Mouse (Mus musculus): ENCODE data around the gene Dgcr2. TPM values are rescaled to one million over a fixed set of nuclear protein-coding genes. Genes with fewer than 3 reads are reported as not detected.
A peak's percentile ranks its signal among the peaks of the same experiment; 100 is the strongest.

Gene Dgcr2
- total RNA-seq, 2 experiments from 2014 or later = 105 to 111 TPM

DNA sequence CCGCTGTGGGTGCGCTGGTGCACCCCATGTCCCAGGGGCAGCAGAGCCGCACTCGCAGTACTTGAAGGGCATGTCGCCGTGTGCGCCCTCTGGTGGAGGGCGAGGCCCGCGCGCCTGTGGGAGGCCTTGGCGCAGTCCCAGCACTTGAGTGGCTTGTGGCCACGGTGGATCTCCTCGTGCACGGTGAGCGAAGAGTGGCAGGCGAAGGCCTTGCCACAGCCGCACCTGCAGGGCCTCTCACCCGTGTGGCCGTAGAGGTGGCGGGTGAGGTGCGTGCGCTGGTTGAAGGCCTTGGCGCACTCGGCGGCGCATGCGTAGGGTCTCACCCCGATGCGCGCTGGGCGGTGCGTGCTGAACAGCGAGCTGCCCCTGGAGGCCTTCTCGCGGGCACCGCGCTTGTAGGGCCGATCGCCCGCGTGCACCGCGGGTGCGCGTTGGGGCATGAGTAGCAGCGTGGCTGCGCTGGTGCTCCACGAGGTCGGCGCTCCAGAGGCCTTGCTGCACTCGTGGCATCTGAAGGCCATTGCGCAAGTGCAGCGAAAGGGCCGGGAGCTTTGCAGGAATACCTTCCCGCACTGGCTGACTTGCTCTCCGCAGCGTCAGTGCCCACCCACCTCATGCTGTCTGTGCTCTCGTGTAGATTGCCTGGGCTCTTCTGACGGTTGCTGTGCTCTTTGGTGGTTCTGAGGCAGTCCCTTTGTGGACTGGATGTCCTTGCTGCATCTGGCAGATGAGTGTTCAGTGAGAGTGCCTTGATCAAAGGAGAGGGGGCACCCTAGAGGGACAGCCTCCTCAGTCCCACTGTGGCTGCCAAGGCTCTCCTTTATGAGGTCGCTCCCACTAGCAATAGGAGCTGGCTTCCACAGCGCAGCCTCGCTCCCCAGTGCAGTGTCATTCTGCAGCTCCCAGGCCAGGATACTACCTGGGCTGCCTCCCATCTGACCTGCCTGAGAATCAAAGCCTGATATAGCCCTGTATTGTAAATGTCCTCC is 82.7 kb downstream of the Dgcr2 start:
- peak in 1 of 2 experiments; percentile 52 for DNase-seq (ENCODE audit: low spot score in 2 of 2)

DNA sequence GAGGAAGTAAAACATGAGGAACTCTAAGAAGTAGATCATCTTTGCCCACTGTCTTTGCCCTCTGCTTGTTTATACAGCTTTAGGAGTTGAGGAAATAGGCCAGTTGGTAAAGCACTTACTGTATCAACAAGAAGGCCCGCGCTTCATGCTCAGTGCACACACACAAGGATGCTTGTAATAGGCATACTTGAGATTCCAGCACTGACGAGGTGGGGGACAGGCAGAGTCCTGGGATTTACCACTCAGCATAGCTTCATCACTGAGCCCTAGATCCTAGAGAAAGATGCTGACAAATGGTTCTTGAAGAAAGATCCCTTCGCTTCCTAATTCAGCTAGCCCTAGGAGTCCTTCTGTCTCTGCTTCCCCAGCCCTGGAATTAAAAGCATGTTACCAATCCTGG is 85.2 kb downstream of the Dgcr2 start:
- DNase-seq (ENCODE audit: low spot score in 2 of 2) = no peak

DNA sequence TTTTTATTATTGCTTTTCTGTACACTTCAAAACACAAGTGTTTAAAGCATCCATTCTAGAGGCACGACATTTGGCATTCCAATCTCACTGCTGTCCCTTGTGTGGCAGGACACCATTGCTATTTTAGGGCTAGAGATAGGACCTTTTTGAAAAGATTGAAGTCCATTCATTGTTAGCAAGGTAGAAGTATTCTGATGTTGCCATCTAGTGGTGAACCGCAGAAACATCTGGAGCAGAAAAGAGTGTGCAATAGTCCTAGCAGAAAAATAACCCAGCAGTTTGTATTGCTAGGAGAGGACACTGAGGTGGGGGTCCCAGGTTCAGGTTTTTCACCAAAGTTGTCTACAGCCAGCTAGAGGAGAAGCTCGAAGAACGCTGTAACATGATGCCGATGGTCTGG is 86.2 kb downstream of the Dgcr2 start:
- peak in 1 of 2 experiments; percentile 60 for DNase-seq (ENCODE audit: low spot score in 2 of 2)

DNA sequence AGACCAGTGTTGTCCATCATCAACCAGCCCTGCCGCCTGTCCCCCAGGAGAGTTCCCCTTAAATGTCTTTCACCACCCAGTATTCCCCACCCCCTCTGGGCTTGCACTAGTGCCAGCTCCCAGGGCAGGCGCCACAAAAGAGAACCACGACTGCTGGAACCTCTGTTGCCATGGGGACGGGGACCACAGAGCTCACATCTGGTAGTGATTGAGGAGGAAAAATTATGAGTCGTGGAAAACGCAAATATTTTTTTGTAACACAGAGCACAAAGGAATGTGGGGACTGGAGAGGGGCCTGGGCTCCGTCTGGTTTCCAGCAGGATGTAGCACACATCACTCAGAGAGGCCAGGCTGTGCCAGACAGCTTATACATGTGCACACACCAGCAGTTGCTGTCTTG is 88.7 kb downstream of the Dgcr2 start:
- no peak for DNase-seq (ENCODE audit: low spot score in 2 of 2)

DNA sequence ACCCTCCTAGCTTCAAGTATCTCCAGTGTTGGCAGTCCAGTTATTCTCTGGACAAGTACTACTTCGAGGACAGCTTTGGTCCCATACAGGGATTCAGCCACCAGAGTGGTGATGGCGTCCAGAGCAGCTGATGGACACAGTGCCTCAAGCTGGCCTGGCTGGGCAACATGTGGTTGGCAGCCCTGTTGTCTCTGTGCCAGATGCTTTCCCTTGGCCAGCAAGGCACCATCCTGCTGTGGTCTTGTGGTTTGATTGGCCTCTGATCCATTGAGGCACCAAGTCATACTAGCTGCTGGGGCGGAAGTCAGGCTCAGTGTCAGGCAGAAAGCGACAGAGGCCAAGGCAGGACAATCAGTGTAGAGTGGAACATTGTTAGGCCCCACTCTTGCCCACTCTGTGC is 89.2 kb downstream of the Dgcr2 start:
- no peak for DNase-seq (ENCODE audit: low spot score in 2 of 2)

DNA sequence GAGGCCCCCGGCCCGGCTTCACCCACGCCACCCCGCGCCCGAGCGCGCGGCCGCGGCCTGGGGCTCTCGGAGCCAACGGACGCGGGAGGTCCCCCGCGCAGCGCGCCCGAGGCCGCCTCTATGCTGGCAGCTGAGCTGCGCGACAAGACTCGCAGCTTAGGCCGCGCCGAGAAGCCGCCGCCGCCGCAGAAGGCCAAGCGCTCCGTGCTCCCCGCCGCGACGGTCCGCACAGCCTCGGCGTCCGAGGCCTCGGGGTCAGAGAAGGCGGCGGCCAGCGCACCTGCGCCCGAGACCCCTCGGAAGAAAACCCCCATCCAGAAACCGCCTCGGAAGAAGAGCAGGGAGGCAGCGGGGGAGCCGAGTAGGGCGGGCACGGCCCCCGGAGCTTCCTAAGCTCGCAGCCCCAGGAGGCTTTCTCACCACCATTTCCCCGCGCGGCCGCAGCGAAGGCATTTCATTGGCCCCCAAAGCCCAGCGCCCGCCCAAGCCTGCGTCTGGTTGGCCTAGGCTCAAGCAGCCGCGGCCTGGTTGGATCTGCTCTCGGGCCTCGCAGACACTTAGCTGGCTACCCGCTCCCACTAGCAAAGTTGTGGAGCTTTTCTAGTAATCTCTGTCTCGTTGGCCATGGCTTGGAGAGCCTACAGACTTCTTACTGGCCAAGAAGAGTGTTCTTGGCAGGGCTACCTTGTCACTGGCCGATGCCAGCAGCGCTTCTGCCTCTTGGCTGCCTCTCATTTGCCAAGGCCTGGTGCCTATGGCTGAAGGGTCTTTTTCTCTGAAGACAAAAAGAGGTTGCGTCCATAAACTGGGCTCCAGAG is 91.0 kb downstream of the Dgcr2 start:
- peak; percentile 89 to 91 for DNase-seq (ENCODE audit: low spot score in 2 of 2)

DNA sequence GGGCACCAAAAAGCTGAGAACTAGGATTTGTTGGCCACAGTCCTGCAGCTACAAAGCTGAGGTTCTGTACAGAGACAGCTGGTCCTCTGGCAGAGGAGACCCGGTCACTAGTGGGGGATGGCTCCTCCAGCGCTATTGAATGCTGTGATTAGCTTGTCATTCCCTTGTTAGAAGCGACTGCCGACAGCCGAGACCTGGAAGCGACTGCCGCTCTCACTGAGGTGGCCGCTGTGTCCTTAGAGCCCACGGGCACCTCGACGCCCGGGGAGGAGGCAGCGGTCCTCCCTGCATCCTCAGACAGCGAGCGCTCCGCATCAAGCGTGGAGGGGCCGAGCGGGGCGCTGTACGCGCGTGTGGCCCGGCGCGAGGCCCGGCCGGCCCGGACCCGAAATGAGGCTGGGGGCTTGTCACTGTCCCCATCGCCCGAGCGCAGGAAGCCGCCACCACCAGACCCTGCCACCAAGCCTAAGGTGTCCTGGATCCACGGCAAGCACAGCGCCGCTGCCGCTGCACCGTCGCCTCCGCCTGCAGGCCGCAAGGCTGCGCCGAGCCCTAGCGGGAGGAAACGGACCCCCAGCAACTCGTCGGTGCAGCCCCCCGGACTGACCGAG is 91.7 kb downstream of the Dgcr2 start:
- peak in 1 of 2 experiments; percentile 61 for DNase-seq (ENCODE audit: low spot score in 2 of 2)

DNA sequence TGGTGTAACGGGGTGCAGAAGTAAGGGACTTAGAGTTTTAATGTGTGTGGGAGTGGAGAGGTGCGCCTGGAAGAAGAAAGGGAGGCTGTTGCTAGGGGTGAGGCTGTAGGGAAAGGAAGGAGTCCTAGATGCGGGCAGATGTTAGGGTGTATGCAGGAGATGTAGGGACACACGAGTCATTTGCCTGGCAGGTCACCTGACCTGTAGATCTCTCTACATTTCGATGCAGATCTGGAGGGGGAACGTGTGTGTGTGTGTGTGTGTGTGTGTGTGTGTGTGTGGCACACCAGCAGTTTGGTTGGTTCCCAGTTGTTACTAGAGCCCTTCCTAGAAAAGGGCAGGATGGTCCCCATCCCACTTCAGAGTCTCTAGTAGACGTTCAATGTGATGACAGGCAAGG is 93.4 kb downstream of the Dgcr2 start:
- DNase-seq (ENCODE audit: low spot score in 2 of 2) = no peak

DNA sequence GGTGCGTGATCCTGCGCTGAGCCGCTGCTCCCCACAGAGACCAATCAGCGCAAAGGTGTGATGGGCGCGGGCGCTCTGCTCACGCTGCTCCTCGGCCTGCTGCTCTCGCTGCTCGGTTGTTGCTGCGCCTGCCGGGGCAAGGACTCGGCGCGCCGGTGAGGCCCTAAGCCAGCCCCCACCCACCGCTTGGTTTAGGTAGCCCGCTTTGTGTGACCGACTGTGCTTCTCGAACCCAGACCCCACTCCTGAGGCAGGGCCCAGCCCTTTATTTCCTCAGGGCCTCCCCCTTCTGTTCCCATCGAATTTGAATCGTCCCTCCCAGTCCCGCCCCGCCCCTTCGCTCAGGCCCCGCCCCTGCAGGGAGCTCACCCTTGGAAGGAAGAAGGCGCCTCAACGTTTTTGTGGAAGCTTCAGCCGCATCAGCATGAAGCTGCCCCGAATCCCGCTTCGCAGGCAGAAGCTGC is 93.9 kb downstream of the Dgcr2 start:
- DNase-seq (ENCODE audit: low spot score in 2 of 2) = no peak

DNA sequence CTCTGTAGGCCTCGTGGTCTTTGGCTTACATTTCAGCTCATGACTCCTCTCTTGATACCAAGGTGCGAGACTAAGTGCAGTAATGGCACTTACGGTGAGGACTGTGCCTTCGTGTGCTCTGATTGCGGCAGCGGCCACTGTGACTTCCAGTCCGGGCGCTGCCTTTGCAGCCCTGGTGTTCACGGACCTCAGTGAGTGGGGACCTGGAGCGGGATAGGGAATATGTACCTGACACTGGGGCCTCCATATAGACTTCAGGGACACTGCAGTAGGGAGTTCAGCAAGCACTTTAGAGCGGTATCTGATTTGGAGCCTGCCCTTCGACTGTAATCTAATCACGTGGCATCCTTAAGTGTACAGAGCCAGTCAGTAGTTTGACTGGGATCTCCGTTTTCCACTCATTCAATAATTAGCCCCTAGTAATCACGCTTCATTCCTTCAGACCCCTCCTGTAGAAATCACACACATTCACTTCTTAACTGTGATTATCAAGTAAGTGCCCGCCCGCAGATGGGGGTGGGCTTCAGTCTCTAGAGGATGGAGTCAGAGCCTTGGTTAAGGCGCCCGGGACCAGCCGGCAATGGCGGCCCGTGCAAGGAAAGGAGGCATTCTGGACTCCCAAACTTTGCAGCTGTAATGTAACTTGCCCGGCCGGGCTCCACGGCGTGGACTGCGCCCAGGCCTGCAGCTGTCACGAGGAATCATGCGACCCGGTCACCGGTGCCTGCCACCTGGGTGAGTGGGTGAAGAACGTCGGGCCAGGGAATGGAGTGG is 94.5 kb downstream of the Dgcr2 start:
- DNase-seq (ENCODE audit: low spot score in 2 of 2) = no peak

DNA sequence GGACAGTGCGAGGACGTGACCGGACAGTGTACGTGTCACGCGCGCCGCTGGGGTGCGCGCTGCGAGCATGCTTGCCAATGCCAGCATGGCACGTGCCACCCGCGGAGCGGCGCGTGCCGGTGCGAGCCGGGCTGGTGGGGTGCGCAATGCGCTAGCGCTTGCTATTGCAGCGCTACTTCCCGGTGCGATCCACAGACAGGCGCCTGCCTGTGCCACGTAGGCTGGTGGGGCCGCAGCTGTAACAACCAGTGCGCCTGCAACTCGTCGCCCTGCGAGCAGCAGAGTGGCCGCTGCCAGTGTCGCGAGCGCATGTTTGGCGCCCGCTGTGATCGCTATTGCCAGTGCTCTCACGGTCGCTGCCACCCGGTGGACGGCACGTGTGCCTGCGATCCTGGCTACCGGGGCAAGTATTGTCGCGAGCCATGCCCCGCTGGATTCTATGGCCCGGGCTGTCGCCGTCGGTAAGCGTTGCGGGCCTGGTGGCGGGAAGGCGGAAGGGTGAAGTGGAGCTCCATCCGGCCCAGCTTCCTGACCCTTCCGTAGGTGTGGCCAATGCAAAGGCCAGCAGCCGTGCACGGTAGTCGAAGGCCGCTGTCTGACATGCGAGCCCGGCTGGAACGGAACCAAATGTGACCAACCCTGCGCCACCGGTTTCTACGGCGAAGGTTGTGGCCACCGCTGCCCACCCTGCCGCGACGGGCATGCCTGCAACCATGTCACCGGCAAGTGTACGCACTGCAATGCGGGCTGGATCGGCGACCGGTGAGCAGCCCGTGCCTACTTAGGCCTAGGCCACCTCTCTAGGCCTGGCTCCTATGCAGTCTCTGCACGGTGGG is 95.3 kb downstream of the Dgcr2 start:
- peak in 1 of 2 experiments; percentile 62 for DNase-seq (ENCODE audit: low spot score in 2 of 2)

DNA sequence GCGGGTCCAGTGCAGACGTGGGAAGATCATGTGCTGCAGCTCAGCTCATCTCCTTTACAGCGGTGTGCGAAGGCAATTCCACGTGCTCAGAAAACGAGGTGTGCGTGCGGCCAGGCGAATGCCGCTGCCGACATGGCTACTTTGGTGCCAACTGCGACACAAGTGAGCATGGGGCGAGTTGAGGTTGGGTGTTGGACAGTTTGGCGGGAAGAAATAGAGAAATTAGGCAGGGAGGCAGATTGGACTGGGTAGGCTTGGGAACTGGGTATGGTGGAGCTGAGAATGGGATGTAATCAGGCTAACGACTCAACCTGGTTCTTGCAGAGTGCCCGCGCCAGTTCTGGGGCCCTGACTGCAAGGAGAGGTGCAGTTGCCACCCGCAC is 95.9 kb downstream of the Dgcr2 start:
- no peak for DNase-seq (ENCODE audit: low spot score in 2 of 2)

DNA sequence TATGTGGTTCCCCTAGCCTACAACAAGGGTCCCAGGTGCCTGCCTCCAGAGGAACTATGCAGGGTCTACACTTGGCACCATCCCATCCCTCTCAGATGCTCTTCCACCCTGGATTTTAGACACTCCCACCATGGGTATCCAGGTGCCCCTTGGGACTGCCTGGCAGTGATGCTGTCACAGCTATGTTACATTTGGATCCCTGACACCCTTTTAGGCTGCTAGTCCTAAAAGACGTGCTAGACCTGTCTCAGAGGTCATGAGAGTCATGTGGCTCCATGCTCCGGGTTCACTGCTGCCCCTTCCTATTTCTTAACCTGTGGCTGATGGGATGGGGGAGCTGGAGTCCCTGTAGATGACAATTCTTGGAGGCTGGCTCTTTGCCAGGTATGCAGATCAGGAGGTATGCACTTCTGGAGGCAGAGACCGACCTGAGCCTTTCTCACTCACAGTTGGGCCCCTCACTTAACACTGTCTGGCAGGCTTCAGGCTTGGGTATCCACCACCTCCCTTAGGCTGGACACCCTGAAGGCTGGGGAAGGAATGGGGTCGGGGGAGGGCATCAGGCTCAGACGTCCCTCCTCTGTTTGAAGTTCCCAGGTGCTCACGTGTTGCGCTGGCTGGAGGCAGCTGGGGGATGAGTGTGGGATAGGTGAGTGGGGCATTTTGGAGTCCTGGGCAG is 96.4 kb downstream of the Dgcr2 start:
- DNase-seq (ENCODE audit: low spot score in 2 of 2) = no peak

DNA sequence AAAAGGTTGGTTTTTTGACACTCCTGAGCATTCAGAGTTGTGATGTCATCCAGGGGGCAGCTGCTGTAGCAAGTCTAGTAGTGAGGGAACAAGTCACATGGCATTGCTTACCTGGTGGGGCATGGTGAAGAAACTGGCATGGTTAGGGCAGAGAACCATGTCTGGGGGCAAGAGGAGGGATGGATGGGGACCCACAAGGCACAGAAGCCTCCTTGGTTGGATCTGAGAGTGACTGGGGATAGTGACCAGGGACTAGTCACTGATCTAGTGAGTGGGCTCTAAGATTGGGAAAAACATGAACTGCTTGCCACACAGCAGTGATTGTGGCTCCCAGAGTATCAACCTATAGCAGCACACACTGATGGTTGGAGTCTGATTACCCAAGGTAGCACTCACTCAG is 98.8 kb downstream of the Dgcr2 start:
- DNase-seq (ENCODE audit: low spot score in 2 of 2) = no peak

DNA sequence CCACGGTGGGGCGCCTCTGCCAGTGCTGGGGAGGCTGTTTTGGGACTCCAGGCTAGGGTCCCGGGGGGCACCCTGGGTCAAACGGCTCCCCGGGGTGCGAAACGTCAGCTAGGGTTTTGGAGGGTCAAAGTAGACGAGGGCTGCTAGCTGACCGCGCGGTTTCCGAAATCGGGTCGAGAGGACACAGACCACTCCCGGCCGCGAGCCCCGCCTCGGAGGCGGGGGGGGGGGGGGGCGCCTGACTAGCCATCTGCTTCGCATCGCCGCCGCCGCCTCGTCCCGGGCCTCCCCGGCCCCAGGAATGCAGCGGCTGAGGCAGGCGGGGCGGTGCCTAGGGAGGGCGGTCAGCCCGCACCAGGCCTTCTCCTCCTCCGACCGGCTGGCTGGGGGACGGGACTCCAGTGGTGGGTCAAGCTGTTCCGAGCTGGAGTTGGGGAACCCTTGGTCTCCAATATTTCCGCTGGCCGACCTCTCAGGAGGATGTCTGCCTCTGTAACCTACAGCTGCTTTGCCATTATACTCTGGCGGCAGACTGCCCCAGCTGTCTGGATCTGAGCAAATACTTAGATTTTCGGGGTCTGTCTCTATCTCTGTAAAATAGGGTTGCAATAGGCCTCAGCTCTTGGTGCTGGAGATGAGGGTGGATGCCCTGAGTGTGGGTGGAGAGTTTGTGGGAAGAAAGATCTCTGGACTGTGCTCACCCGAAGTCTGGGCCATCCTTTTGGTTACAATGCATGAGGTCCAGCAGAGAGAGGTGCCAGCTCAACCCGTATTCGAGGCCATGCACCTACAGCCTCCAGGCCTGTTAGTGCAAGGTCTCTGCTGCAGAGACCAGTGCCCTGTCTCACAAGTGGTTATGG is 99.8 kb downstream of the Dgcr2 start:
- DNase-seq (ENCODE audit: low spot score in 2 of 2) = no peak

DNA sequence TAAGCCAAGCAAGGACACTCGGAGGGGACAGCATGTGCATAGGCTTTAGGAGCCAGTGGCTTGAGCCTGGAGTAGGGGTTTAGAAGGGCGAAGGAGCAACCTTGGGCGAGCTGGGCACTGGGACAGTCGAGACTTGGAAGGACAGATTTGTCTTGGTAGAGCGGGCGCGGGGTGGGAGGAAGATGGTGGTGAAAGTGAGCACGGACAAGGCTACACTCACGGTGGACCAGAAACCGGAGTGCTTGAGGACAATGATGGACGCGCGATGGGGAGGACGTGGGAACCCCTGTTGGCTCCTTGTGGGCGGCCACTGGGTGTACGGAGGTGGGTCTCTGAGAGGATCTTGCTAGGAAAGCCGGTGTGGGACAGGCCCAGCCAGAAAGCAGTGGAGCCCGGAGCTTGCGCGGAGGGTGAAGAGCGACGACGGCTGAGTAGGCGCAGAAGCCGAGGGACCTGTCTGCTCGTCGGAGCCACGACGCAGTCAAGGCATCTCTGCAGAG is 100.5 kb downstream of the Dgcr2 start:
- no peak for DNase-seq (ENCODE audit: low spot score in 2 of 2)

DNA sequence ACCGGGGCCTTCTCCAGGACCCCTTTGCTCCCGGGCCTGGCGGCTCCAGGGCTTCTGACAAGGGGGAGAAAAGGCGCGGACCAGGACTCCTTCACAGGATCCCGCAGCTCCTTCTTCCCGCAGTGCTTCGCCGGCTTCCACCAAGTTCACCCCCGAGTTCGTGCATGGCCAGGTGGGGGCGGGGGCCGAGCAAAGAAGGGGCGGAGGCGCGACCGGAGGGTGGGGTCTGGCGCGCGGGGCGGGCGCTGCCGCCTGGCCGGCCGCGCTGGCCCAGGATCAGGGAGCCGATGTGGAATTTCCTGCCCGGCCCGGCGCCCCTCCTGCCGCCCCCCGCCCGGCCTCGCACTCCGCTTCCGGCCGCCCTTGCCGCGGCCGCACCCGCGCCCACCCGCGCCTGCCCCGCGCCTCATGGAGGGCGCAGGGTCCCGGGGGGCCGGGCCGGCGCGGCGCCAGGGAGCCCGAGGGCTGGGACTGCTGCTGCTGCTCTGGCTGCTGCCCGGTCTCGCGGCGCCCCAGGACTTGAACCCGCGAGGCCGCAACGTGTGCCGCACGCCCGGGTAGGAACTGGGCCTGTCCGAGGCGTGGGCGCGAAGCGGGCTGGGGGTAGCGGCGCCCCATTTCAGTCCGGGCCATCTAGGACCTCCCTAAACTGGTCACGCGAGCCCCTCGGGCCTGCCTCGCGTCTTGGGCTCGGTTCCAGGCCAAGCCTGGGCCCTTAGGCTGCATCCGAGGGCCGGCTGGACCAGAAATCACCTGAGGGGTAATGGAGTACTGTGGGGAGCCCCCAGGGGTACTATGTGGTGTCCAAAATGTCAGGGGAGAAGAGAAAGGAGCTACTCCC is 101.2 kb downstream of the Dgcr2 start, which contains the start of gene Scarf2:
Gene Scarf2, plus strand, starts transcription at position 312 of the 841 bp plus-strand sequence.
- DNase-seq (ENCODE audit: low spot score in 2 of 2) = no peak
